Mouse (Mus musculus): ENCODE measurements around the gene Sirt4. TPM values are rescaled to one million over a fixed set of nuclear protein-coding genes. Genes with fewer than 3 reads are reported as not detected.
"Not testable (repeated sequence)": the region's sequence is repeated elsewhere in the genome, so short reads cannot be mapped to it uniquely, and the experiment has no call there.

Gene Sirt4
- 86.3 and 86.5 TPM in 2 replicates for polyA plus RNA-seq (2012; rRNA removed)

DNA sequence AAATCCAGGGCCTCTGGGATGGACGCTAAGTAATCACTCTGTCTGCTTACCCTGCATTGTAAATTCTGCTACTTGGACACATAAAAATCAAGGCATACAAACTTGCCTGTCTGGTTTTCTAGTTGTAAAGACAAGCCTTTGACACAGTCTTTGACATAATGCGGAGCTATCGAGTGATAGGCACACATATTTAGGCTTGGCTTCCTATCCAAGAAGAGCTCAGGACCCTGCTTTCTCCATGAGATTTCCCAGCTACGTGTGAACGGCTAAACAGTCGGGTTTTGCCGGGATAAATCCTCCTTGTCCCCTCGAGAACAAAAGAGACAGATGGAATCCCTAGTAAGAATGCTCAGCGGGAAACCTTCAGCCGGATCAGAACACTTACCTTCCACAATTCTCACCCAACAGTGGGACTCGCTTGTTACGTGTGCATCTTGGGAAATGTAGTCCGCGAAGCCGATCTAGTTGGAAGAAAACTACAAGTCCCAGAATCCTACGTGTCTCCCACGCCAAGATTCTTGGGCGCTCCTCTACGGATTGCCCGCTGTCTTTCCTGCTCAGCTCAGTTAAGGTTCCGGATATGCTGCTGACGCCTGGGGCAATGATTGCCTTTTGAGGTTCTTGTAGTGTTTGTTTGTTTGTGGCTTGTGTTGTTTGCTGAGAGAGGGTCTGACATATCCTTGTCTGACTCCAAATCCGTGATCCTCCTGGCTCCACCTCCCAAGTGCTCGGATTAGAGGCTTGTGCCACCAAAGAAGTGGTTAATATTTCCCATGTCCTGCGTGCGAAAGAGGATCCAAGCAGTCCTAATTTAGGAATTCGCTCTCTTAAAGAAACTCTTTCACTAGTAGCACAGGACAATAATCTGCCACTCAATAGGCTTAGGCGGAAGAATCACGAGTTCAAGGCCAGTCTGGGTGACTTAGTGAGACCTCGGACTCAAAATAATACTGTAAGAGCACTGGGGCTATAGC, at the start of gene Sirt4:
Sirt4 (minus strand) TSS at position 779 of the 974 bp plus-strand sequence.
- peak; percentile 92 to 95 for DNase-seq (ENCODE audit: extremely low spot score in 1 of 2, low spot score in 1 of 2)

DNA sequence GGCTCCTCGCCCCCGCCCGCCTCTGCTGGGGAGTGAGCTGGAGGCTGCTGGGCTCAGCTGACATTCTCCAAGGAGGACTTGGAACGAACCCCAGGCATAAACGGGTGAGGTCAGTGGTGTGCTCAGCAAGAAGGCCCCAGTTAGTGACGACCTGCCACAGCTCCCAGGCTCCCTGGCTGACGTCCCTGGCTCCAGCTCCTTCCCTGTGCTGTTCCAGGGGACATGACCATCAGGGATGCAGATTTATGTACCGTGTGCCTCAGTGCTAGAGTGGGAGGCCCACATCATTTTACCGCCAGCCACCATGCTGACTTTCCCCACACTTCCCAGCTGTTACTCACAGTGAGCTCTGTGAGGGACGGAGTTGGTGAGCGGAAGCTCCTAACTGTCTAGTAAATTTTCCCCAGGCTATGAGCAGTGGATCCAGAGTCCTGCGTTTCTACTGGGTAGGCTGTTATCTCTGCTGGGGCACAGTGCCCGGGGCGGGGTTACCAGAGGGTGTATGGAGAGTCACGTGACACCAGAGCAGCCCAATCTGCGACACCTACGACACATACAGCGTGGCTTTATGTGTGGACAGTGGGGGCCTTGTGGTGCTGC, 47.2 kb upstream of the Sirt4 start:
- DNase-seq (ENCODE audit: extremely low spot score in 1 of 2, low spot score in 1 of 2): peak in 1 of 2 experiments; percentile 71

DNA sequence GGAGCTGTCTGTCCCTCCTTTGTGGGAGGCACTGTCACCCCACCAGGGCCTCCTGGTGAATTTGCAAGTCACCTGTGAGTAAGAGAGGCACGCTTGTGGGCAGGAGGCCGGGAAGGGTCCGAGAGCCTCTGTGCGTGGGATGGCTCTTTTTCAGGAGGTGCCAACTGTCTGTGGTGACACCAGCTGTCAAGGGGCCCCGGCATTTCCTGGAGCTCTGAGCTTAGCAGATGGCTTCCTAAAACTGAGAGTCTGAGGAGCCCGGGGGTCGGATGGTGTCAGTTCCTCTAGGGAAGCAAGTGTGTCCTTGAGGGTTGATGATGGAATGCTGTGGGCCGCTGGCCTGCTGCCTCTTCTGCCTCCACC, 45.9 kb upstream of the Sirt4 start:
- peak in 1 of 2 experiments; percentile 60 for DNase-seq (ENCODE audit: extremely low spot score in 1 of 2, low spot score in 1 of 2)

DNA sequence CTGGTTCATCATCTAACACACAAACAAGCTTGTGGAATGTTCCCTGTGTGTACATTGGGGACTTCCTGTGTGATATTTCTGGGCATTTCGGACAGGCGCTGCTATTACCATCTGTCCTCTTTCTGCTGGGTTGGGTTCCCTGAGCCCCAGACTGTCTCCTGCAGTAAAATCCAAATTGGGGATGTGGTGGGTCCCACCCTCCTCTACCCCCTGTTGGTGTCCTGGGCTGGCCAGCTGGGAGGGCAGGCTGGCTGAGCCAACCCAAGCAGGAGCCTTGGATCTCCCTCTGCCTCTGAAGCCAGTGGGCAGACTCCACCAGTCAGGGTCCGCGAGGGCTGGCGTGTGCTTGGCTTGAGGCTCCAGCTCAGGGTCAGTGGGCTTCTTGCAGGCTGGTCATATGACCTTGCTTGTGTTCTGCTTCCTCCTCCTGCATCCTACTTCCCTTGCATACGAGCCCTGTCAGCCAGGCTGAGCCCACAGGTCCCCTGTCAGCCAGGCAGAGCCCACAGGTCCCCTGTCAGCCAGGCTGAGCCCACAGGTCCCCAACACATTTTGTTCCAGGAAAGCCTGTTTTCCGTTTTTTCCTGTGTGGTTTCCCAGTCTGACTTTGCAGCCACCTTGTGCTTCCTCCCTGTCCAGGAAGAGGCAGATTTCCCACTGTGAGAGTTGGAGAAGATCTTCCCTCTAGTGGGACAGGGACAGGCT, 45.4 kb upstream of the Sirt4 start:
- DNase-seq (ENCODE audit: extremely low spot score in 1 of 2, low spot score in 1 of 2): no peak

DNA sequence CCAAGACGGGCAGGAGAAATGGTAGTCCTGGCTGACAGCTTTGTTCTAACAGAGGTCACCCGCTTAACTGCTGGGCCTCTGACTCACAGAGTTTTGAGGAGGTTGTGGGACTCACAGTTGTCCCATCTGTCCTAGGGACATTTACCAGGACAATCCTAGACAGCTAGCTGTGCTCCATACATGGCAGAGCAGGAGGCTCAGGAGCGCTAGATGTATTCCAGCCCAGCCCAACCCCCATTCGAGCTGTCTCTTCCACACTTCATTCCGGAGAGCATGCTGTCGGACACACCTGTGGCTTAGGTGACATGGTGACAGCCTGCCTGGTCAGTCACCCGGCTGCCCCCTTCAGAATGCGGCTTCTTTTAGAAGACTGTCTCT, 44.8 kb upstream of the Sirt4 start:
- DNase-seq (ENCODE audit: extremely low spot score in 1 of 2, low spot score in 1 of 2): no peak

DNA sequence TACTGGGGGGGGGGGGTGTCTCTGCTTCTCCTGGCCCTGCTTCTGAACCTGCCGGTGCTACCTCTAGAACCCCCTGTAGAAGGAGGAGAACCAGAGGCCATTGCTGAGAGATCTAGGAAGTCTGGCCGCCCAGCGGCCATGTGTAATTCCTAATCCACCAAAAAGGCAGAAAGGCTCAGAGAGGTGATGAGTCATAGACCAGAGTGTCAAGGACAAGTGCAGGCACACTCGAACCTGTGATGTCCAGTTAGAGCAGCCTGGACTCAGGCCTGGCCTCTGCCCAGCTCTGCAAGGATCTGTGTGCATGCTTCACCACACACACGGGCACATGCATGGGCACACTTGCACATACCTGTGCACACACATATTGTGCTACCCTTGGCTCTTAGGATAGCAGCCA, 43.6 kb upstream of the Sirt4 start:
- DNase-seq (ENCODE audit: extremely low spot score in 1 of 2, low spot score in 1 of 2): no peak

DNA sequence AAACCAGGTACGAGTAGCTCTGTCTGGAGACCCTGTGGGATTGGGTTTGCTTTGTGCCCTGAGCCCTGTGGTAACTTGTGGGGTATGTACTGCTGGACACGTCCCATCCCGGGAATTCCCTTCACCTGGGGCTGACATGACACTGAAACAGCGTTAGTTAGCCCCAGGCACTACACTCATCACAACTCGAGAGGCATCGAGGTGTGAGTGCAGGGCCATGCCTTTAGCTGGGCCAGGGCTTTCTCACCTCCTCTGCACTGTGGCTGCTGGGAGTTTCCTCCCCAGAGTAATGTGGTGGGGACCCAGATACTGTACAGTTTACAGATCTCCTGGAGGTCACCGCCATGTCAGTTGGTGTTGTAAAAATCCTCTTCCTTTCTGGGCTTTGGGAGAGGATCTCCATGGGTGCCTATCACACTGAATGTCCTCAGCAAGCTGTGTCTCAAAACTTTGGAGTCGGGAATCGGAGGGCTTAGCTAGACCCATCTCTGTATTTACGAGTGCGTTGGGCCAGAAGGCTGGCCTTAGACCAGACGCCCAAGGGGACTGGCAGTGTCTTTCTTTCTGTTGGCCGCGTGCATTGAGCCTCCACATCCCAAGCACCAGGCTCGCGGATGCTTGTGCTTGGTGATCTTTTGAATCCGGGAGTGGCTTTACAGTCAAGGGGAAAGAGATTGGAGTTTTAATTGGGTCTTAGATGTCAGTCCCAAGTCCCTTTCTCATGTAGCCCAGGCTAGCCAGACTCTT, 42.1 kb upstream of the Sirt4 start:
- no peak for DNase-seq (ENCODE audit: extremely low spot score in 1 of 2, low spot score in 1 of 2)

DNA sequence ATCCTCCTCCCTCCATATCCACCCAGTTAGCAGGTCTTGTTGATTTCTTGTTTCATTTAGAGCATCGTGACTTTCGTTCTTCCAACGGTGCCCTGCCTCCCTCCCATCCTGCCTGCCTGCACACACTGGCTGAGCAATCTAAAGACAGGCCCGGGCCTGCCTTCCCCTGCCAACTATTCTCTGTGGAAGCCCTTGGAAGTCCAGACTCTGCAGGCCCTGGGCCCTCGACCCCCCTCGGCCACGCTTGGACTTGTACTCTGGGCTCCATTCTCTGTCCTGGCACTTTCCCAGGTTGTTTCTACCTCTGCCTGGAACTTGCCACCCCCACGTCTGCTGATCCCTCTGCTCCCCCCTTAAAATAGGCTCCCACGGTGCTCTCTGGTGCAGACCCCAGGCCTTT, 41.4 kb upstream of the Sirt4 start:
- DNase-seq (ENCODE audit: extremely low spot score in 1 of 2, low spot score in 1 of 2): no peak

DNA sequence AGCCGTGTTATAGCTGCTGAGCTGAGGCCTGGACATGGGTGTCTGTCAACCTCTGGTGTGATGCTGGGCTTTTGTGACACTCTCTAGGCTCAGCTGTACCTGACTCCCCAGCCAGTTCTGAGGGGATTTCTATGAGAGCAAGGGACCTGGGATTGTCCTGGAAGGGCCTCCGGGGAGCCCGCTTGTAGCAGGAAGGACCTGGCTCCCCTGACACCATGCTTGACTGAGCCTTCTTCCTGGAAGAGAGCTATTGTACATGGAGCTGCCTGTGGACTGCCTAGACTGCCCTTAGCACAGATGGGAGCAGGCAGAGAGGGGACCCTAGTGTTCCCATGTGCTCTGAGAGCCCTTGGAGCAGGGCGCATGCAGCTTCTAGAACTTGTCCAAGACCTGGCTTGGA, 40.9 kb upstream of the Sirt4 start:
- DNase-seq (ENCODE audit: extremely low spot score in 1 of 2, low spot score in 1 of 2): no peak

DNA sequence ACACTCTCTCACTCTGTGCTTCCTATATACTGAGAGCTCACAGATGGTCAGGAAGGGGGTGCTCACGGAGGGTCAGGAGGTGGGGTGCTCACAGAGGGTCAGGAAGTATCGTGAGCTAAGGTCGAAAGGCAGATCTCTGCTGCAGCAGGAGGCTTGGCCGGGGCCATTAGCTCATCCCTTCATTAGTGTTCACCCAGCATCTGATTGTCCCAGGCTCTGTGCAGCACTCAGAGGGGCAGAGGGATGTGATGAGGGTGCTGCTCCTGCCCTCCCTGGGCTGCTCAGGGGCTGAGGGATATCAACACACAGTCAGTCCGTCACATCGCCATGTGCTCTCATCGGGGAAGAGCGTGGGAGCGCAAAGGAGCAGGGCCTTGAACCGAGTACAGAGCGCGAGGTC, 39.9 kb upstream of the Sirt4 start:
- DNase-seq (ENCODE audit: extremely low spot score in 1 of 2, low spot score in 1 of 2): no peak

DNA sequence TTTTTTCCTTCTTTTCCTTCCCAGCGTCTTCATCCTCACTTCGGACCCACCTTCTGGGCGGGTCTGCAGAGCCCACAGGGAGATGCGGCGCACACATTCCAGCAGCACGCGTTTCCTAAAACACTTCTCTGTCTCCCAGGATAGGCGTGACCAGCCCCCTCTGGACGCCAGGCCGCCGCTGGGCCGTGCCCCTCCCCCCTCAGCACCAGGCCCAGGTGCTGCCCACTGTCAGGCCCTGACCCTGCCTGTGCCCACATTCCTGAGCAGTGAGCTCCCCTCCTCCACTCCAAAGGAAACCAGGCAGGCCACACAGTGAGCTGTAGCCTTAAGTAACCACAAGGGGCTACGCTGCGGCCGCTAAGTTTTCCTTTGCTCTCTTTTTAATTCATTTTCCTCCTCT, 39.4 kb upstream of the Sirt4 start:
- DNase-seq (ENCODE audit: extremely low spot score in 1 of 2, low spot score in 1 of 2): no peak

DNA sequence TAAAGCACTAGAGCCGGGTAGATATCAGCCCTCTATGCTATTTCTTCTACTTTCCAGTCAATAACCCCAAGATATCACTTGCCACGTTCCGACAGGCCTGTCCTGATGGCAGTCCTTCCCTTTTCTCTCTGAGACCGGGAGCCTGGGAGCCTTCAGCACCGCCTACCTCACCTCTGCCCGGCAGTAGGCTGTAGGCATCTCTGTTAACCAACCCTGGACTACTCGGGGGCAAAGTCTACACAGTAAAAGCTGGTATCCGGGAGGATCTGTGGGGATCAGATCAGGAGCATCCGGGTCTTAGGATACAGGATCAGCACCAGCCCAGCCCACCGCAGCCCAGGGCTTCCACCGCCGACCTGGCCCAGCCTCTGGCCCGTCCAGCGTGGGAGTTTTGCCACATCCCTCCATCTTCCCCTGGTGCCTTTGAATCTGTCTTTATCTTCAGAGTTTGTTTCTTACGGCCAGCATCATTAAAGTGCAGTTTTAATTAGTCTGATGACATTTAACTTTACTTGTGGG, 38.5 kb upstream of the Sirt4 start:
- no peak for DNase-seq (ENCODE audit: extremely low spot score in 1 of 2, low spot score in 1 of 2)

DNA sequence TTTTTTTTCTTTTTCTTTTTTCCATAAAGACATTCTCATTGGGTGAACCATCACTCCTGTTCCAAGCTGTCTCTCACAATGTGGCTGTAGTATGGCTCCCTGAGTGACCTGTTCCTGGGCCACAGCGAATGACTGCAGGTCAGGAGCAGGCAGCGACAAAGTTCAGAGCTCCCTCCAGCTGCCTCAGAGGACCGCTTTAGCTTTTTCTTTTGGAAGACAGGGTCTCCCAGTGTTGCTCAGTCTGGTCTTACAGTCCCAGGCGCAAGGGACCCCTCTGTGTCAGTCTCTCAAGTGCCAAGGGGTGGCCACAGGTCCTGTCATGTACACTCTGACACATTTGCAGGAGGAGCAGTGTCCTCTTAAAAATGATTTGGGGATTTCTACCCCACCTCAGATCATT, 38.0 kb upstream of the Sirt4 start:
- no peak for DNase-seq (ENCODE audit: extremely low spot score in 1 of 2, low spot score in 1 of 2)

DNA sequence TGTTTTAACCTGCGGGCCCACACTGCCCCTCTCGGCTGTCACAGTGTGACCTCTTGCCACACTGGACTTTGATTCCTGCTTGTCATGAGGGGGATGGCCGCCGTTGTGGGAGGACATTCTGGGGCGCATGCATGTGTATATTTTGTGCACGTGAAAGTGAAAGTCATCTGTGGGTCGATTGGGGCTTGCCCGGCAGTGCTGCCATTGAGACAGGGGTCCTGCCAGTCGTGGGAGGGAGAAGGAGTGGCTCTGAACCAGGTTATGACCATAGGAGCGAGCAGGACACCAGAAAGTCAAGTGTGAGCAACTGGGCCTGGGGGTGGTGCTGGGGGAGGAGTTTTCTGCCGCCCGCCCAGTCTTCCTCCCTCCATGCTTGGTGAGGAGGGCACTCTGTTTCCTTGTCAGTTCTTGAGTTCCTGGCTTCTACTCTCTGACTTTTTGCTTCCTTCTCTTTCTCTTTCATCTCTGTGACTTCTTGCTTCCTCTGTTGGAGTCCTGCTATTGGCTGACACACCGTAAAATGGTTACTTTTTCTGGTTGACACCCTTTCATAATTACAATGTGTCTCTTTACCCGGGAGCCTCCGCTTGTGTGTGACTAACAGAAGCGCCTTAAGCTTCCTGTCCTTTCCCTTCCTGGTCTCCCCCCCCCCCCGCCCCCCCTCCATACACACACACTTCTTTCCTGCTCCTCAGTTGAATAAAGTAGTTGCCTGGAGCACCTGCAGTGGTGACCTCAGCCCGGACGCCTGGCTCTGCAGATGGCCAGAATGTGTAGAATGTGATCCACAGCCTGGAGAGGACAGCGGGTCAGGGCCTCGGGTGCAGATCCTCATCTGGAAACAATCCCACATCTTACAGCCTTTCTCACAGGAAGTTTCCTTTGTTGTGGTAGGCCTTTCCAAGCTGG, 37.3 kb upstream of the Sirt4 start:
- no peak for DNase-seq (ENCODE audit: extremely low spot score in 1 of 2, low spot score in 1 of 2)

DNA sequence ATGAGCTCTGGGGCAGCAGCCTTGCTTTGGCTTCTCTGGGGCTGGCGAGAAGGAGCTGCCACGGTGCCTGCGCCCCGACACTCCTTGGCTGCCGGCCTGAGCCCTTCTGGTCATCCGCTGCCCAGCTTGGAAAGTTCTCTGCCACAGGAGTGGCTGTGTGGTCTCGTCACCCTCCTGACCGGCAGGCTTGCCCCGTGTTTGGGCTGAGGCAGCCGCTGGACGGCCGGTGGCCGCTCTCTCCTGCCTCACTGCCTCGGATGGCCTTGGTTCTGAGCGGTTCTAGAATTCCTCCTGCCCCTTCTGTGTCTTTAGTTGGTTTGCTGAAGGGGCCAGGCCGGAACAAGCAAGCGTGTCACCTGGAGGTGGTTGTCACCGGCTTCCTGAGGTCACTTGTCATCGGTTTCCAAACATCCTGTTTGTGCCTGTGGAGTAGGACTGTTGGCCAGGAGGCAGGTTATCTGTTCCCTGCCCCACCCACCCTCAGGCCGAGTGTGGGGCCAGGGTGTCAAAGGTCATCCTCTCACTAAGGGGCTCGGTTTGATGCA, 35.9 kb upstream of the Sirt4 start:
- DNase-seq (ENCODE audit: extremely low spot score in 1 of 2, low spot score in 1 of 2): no peak

DNA sequence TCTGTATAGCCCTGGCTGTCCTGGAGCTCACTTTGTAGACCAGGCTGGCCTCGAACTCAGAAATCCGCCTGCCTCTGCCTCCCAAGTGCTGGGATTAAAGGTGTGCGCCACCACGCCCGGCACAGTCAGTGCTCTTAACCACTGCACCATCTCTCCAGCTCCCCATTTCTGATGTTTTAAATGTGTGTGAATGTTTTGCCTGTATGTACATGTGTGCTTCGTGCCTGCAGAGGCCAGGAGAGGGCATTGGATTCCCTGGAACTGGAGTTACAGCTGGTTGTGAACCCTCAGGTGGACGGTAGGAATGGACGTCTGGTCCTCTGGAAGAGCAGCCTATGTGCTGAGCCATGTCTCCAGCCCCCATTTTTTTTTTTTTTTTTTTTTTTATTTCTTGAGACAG, 33.7 kb upstream of the Sirt4 start:
- not testable (repeated sequence) for DNase-seq (ENCODE audit: extremely low spot score in 1 of 2, low spot score in 1 of 2)

DNA sequence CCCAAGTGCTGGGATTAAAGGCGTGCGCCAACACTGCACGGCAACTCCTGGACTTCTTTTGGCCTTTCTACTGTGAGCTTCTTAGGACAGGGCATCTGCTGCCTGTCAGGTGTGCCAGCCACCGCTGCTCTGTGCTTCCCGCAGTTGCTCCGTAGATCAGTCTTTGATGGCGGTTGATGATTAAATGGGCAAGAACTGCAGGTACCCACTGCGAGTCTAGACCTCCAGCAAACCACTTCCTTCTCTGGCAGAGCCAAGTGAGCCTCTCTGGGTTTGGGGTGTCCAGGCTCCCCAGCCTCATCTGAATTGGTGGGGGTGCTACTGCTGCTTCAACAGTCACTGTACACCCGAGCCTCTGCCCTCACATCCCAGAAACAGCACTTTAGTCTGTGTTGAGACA, 33.0 kb upstream of the Sirt4 start:
- DNase-seq (ENCODE audit: extremely low spot score in 1 of 2, low spot score in 1 of 2): no peak

DNA sequence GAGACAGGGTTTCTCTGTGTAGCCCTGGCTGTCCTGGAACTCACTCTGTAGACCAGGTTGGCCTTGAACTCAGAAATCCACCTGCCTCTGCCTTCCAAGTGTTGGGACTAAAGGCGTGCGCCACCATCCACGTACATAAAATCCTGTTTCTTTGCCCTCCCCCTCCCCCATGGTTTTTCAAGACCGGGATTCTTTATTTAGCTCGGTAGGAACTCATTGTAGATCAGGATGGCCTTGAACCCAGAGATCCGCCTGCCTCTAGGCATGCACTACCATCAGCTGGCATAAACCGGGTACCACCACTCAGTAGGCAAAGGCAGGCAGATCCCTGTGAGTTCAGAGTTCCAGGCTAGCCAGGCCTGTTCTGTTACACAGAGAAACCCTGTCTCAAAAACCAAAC, 32.4 kb upstream of the Sirt4 start:
- DNase-seq (ENCODE audit: extremely low spot score in 1 of 2, low spot score in 1 of 2): no peak

Data from frontal cortex, adult 2 months (tissue).